Mouse (Mus musculus) kidney, adult 2 months (tissue): ENCODE data around the gene Kpna7.

Experiments
- CTCF ChIP-seq: fragments of 200-500 bp; conservative IDR thresholded peaks from 2 replicates; pipeline ENCODE4 v1.5.1; 2011; ENCODE audit warnings: low read depth, mild to moderate bottlenecking, control low read depth, low read length, moderate library complexity, mixed read lengths; ENCODE audit not compliant: insufficient read depth, insufficient read length
- POLR2A ChIP-seq: fragments of 200-500 bp; IDR thresholded peaks from one replicate; pipeline ENCODE4 v1.6.1; 2011; ENCODE audit warnings: low read depth, low read length, control low read depth

- TF ChIP-seq CTCF (peak; percentile 59), POLR2A (no peak)
Observed at GRCm38 (mm10) chr5:145116916-145117315, 33.1 kb upstream of the Kpna7 start.
